Mouse (Mus musculus): Measurements from ENCODE around the gene Id3. TPM values are rescaled to one million over a fixed set of nuclear protein-coding genes. Genes with fewer than 3 reads are reported as not detected.

Gene Id3
- polyA plus RNA-seq, 1 experiment from 2014 or later = 404 TPM

DNA sequence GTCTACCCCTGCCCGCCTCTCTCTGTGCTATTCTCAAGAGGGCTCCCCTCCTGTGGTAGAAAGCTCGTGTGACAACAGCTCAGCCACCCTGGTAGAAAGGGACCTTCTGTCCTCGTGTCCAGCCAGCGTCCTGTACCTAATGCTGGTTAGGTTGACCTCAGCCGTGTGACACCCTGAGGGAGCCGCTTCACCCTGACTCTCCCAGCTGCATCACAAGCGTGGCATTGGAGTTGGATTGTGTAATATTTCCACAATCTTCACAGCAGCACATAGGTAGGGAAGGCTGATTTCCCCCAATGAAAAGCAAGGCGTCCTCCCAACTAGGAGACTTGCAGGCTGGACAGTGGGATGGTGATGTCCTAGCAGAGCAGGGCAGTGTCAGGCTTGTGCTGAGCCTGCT lies 43.0 kb downstream of the Id3 start:
- 81% methylated on average over 8 of the region's 8 CpGs for WGBS
- no peak for ATAC-seq (ENCODE audit: low read depth)
- H3K9ac ChIP-seq (ENCODE audit: low read depth, low read length) = no peak overlapping the region
- H3K4me2 ChIP-seq (ENCODE audit: low read depth, low read length) = no peak overlapping the region
- DNase-seq (ENCODE audit: low spot score) = no peak
- no peak overlapping the region for H3K27ac ChIP-seq (replicated peaks; ENCODE audit: low read depth, low read length)
- H3K4me1 ChIP-seq (ENCODE audit: control insufficient read depth, insufficient read depth, low read length) = no peaks in the 10 kb centered on the region
- H3K27me3 ChIP-seq (replicated peaks; ENCODE audit: control insufficient read depth, insufficient read depth, low read length) = no peaks in the 10 kb centered on the region
- H3K4me3 ChIP-seq (ENCODE audit: low read depth, low read length) = no peak overlapping the region
- no peaks in the 10 kb centered on the region for H3K9me3 ChIP-seq (ENCODE audit: control insufficient read depth, low read length)
- peaks cover 2% of the 10 kb centered on the region; the same call in 1 of the 2 replicates for H3K36me3 ChIP-seq (ENCODE audit: control insufficient read depth, insufficient read depth, low read length)

DNA sequence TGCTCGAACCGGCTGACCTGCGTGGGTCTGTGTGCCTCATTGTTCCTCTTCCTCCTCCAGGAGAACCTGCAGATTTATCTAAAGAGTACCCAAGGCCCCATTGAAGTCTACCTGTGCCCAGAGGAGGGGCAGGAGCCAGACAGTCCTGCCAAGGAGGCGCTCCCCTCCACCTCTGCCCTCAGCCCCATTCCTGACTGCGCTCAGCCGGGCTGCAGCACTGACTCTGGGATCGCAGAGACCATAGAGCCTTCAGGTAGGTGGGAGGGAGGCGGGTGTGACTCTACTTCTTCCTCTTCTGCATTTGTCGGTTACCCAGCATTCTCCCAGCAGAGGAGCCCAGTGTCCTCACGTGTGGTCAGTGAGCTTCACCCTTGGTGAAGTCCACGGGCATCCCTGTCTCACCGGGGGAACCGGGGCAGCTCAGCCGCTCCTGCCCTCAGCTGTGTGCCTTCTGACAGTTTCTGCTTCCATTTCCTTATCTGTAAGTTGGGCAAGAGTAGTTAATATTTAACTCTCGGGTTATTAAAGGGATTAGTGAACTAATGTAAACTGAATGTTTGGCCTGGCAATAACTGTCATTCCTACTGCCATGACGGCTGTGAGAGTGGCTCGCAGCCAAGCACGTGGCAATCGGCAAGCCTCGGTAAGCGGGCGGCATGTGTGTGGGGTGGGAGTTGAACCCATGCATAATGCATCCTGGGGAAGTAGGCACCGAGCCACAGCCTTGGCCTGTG lies 43.6 kb downstream of the Id3 start:
- Histone ChIP-seq H3K27ac (replicated peaks; ENCODE audit: low read depth, low read length) (no peak overlapping the region), H3K9ac (ENCODE audit: low read depth, low read length) (no peak overlapping the region)
- no peak for ATAC-seq (ENCODE audit: low read depth)

DNA sequence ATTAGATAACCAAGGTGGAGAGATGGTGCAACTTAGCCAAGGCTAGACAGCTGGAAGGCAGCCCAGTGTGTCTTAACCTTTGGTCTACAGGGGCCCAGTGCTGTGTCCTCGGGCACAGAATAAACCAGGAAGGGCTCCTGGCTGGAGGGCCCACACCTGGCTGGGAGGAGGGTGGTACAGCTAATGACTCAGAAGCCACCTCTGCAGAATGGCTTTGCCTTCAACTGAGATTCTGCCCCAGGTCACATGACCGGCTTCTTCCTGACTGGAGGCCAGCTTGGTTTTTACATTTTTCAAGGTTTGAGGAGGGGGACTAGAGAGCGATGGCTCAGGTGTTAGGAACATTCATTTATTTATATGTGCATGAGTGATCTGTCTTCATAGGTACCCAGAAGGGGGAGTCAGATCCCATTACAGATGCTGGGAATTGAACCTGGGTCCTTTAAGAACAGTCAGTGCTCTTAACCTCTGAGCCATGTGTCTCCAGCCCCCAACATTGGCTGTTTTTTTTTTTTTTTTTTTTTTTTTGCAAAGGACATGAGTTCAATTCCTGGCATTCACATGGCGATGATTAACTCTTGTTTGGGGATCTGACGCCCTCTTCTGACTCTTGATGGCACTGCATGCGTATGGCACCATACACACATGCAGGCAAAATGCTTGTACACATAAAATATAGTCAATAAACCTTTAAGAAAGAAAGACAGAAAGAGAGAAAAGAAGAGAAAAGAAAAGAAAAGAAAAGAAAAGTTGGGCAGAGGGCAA lies 45.9 kb downstream of the Id3 start:
- H3K4me1 ChIP-seq (ENCODE audit: control insufficient read depth, insufficient read depth, low read length) = no peaks in the 10 kb centered on the region
- no peak overlapping the region for H3K4me3 ChIP-seq (ENCODE audit: low read depth, low read length)
- no peak overlapping the region for H3K27ac ChIP-seq (replicated peaks; ENCODE audit: low read depth, low read length)
- H3K4me2 ChIP-seq (ENCODE audit: low read depth, low read length) = no peak overlapping the region
- no peaks in the 10 kb centered on the region for H3K27me3 ChIP-seq (replicated peaks; ENCODE audit: control insufficient read depth, insufficient read depth, low read length)
- no peaks in the 10 kb centered on the region for H3K9me3 ChIP-seq (ENCODE audit: control insufficient read depth, low read length)
- no peak for DNase-seq (ENCODE audit: low spot score)
- peaks cover 14% of the 10 kb centered on the region; the same call in 1 of the 2 replicates for H3K36me3 ChIP-seq (ENCODE audit: control insufficient read depth, insufficient read depth, low read length)
- H3K9ac ChIP-seq (ENCODE audit: low read depth, low read length) = no peak overlapping the region
- 82% methylated on average over 6 of the region's 6 CpGs for WGBS
- ATAC-seq (ENCODE audit: low read depth) = no peak

More for the DNA sequence above, 43.6 kb downstream of the Id3 start:
- no peaks in the 10 kb centered on the region for H3K27me3 ChIP-seq (replicated peaks; ENCODE audit: control insufficient read depth, insufficient read depth, low read length)
- H3K9me3 ChIP-seq (ENCODE audit: control insufficient read depth, low read length) = no peaks in the 10 kb centered on the region
- DNase-seq (ENCODE audit: low spot score) = no peak
- H3K36me3 ChIP-seq (ENCODE audit: control insufficient read depth, insufficient read depth, low read length) = peaks cover 3% of the 10 kb centered on the region; the same call in 1 of the 2 replicates
- H3K4me3 ChIP-seq (ENCODE audit: low read depth, low read length) = no peak overlapping the region
- 81% methylated on average over 23 of the region's 23 CpGs for WGBS
- no peak overlapping the region for H3K4me2 ChIP-seq (ENCODE audit: low read depth, low read length)
- no peaks in the 10 kb centered on the region for H3K4me1 ChIP-seq (ENCODE audit: control insufficient read depth, insufficient read depth, low read length)

DNA sequence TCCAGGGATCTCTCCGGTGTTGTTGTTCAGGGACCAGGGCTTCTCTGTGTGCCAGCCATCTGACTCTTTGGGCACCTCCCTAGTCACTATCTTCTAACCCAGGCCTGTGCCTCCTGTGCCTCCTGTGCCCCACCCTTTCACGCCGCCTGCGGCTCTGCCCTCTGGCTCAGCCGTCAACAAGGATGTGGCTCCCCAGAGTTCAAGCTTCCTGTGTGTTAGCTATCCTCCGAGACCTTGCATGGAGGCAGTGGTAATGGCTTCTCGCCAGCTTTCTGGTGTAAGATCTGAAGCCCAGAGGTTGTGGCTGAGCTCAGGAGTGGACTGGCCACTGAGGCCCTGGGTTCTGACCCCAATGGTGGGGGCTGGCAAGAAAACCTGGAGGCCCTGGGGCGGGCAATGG lies 46.6 kb downstream of the Id3 start:
- no peak overlapping the region for H3K9ac ChIP-seq (ENCODE audit: low read depth, low read length)
- 80% methylated on average over 7 of the region's 8 CpGs for WGBS
- ATAC-seq (ENCODE audit: low read depth) (no peak), DNase-seq (ENCODE audit: low spot score) (no peak)
- no peaks in the 10 kb centered on the region for H3K27me3 ChIP-seq (replicated peaks; ENCODE audit: control insufficient read depth, insufficient read depth, low read length)
- no peaks in the 10 kb centered on the region for H3K9me3 ChIP-seq (ENCODE audit: control insufficient read depth, low read length)
- no peak overlapping the region for H3K4me3 ChIP-seq (ENCODE audit: low read depth, low read length)
- no peak overlapping the region for H3K4me2 ChIP-seq (ENCODE audit: low read depth, low read length)
- no peak overlapping the region for H3K27ac ChIP-seq (replicated peaks; ENCODE audit: low read depth, low read length)
- H3K4me1 ChIP-seq (ENCODE audit: control insufficient read depth, insufficient read depth, low read length) = peaks cover 1% of the 10 kb centered on the region; the same call in 1 of the 2 replicates
- H3K36me3 ChIP-seq (ENCODE audit: control insufficient read depth, insufficient read depth, low read length) = peaks cover 14% of the 10 kb centered on the region; the same call in 1 of the 2 replicates

DNA sequence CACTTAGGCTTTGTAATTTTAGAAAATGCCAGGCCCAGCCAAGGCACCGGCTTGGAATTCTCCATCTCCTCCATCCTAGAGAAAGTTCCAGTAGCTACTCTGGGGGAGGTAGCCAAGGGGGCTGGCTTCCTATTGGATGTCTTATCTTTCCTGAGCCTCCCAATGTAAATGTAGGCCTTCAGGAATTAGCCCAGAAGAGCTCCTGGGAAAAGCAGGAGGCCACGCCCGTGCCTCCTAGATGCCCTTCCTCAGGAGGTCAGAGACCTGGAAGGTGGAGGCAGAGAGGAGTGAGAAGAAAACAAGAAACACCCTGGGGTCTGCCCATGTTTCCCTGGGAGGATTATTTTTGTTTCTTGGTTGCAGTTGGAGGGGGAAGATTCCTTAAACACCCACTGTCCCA lies 50.3 kb downstream of the Id3 start:
- H3K9me3 ChIP-seq (ENCODE audit: control insufficient read depth, low read length) = no peaks in the 10 kb centered on the region
- DNase-seq (ENCODE audit: low spot score) (no peak), ATAC-seq (ENCODE audit: low read depth) (no peak)
- H3K4me3 ChIP-seq (ENCODE audit: low read depth, low read length) = no peak overlapping the region
- 76% methylated on average over 3 of the region's 3 CpGs for WGBS
- no peaks in the 10 kb centered on the region for H3K27me3 ChIP-seq (replicated peaks; ENCODE audit: control insufficient read depth, insufficient read depth, low read length)
- H3K36me3 ChIP-seq (ENCODE audit: control insufficient read depth, insufficient read depth, low read length) = peaks cover 14% of the 10 kb centered on the region; the same call in 1 of the 2 replicates
- no peak overlapping the region for H3K9ac ChIP-seq (ENCODE audit: low read depth, low read length)
- H3K4me2 ChIP-seq (ENCODE audit: low read depth, low read length) = no peak overlapping the region
- peaks cover 9% of the 10 kb centered on the region for H3K4me1 ChIP-seq (ENCODE audit: control insufficient read depth, insufficient read depth, low read length)
- no peak overlapping the region for H3K27ac ChIP-seq (replicated peaks; ENCODE audit: low read depth, low read length)

DNA sequence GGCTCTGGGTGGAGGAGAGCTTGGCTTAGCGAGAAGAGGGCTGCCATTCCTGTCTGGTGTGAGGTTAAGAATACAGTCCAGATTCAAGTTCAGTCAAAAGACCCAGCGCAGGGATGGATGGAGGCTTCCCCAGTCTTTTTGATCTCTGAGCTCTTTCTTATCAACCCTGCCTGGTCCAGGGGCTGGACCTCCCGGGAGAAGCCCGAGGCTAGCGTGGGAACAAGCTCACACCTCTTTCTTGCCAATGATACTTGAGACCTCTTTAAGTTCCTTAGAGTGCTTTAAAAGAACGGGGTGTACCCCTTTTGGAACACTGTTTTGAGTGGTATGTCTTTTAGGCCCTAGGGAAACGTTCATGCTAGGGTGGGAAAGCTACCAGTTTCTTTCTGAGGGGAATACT lies 51.7 kb downstream of the Id3 start:
- 62% methylated on average over 7 of the region's 7 CpGs for WGBS
- Histone ChIP-seq H3K9ac (ENCODE audit: low read depth, low read length) (no peak overlapping the region), H3K36me3 (ENCODE audit: control insufficient read depth, insufficient read depth, low read length) (peaks cover 14% of the 10 kb centered on the region; the same call in 1 of the 2 replicates), H3K27me3 (replicated peaks; ENCODE audit: control insufficient read depth, insufficient read depth, low read length) (no peaks in the 10 kb centered on the region), H3K4me1 (ENCODE audit: control insufficient read depth, insufficient read depth, low read length) (peaks cover 9% of the 10 kb centered on the region), H3K4me2 (ENCODE audit: low read depth, low read length) (no peak overlapping the region), H3K9me3 (ENCODE audit: control insufficient read depth, low read length) (no peaks in the 10 kb centered on the region), H3K4me3 (ENCODE audit: low read depth, low read length) (no peak overlapping the region), H3K27ac (replicated peaks; ENCODE audit: low read depth, low read length) (no peak overlapping the region)
- ATAC-seq (ENCODE audit: low read depth) (no peak), DNase-seq (ENCODE audit: low spot score) (no peak)

Other genes with a start within 250 kb of the Id3 start
- 0.69 and 1.1 TPM in 2 replicates for gene Cnr2, start 248.1 kb upstream of the Id3 start, polyA plus RNA-seq (2014; fragmentation: Nextera tagmentation; extraction: Ambion mirVana)
- 70.2 and 79.5 TPM in 2 replicates for gene Fuca1, start 222.8 kb upstream of the Id3 start, polyA plus RNA-seq (2014; fragmentation: Nextera tagmentation; extraction: Ambion mirVana)
- gene Hmgcl, start 197.0 kb upstream of the Id3 start, polyA plus RNA-seq (2014; fragmentation: Nextera tagmentation; extraction: Ambion mirVana) = 81.7 and 89.4 TPM in 2 replicates
- gene Gale, start 179.8 kb upstream of the Id3 start, polyA plus RNA-seq (2014; fragmentation: Nextera tagmentation; extraction: Ambion mirVana) = 50.5 and 56.1 TPM in 2 replicates
- gene Lypla2, start 170.9 kb upstream of the Id3 start, polyA plus RNA-seq (2014; fragmentation: Nextera tagmentation; extraction: Ambion mirVana) = 87.6 and 97.8 TPM in 2 replicates
- 48.3 and 51.4 TPM in 2 replicates for gene Pithd1, start 156.2 kb upstream of the Id3 start, polyA plus RNA-seq (2014; fragmentation: Nextera tagmentation; extraction: Ambion mirVana)
- 47.2 and 48.0 TPM in 2 replicates for gene Eloa, start 121.7 kb upstream of the Id3 start, polyA plus RNA-seq (2014; fragmentation: Nextera tagmentation; extraction: Ambion mirVana)
- gene Rpl11, start 90.1 kb upstream of the Id3 start, polyA plus RNA-seq (2014; fragmentation: Nextera tagmentation; extraction: Ambion mirVana) = 528 and 551 TPM in 2 replicates
- 7.9 and 10.1 TPM in 2 replicates for gene E2f2, start 28.9 kb downstream of the Id3 start, polyA plus RNA-seq (2014; fragmentation: Nextera tagmentation; extraction: Ambion mirVana)
- 8.1 and 11.3 TPM in 2 replicates for gene Asap3, start 62.9 kb downstream of the Id3 start, polyA plus RNA-seq (2014; fragmentation: Nextera tagmentation; extraction: Ambion mirVana)
- gene Tcea3, start 104.2 kb downstream of the Id3 start, polyA plus RNA-seq (2014; fragmentation: Nextera tagmentation; extraction: Ambion mirVana) = 25.4 and 27.2 TPM in 2 replicates
- 24.2 and 27.3 TPM in 2 replicates for gene Zfp46, start 141.2 kb downstream of the Id3 start, polyA plus RNA-seq (2014; fragmentation: Nextera tagmentation; extraction: Ambion mirVana)
- gene Hnrnpr, start 167.4 kb downstream of the Id3 start, polyA plus RNA-seq (2014; fragmentation: Nextera tagmentation; extraction: Ambion mirVana) = 126 and 157 TPM in 2 replicates

Data from embryonic facial prominence, embryonic 14.5 days (tissue).